Mouse (Mus musculus) kidney, postnatal 0 days (tissue): Measurements from ENCODE around the gene Epb42. TPM values are rescaled to one million over a fixed set of nuclear protein-coding genes. Genes with fewer than 3 reads are reported as not detected.

Experiments used
- ATAC-seq: fragments of 200-750 bp; cut with Nextera tagmentation; replicated peaks from 2 replicates; pipeline ENCODE4 v1.8.0; 2017; ENCODE audit warnings: low read depth, moderate number of reproducible peaks, moderate TSS enrichment, moderate library complexity; ENCODE audit not compliant: low FRiP score
- DNase-seq: peaks from one replicate; pipeline ENCODE4 v3.0.0-alpha.2; 2016; ENCODE audit warnings: low spot score
- H3K27ac ChIP-seq: fragments of 300-500 bp; sonication (generic); 2 replicates; pipeline ENCODE4 v1.5.1; 2014; ENCODE audit warnings: mild to moderate bottlenecking
- H3K27me3 ChIP-seq: fragments of 300-500 bp; sonication (generic); 2 replicates; pipeline ENCODE4 v1.6.1; 2014; ENCODE audit warnings: low read length, mixed read lengths; ENCODE audit not compliant: insufficient read depth
- H3K36me3 ChIP-seq: fragments of 300-500 bp; sonication (generic); 2 replicates; pipeline ENCODE4 v1.6.1; 2014; ENCODE audit warnings: low read length, mixed read lengths; ENCODE audit not compliant: insufficient read depth
- H3K4me1 ChIP-seq: fragments of 300-500 bp; sonication (generic); replicated peaks from 2 replicates; pipeline ENCODE4 v1.6.1; 2014; ENCODE audit warnings: antibody characterized with exemption, low read length, mixed read lengths; ENCODE audit not compliant: insufficient read depth
- H3K4me2 ChIP-seq: fragments of 300-500 bp; sonication (generic); 2 replicates; pipeline ENCODE4 v1.6.1; 2014; ENCODE audit warnings: mild to moderate bottlenecking, low read length, moderate library complexity, mixed read lengths
- H3K4me3 ChIP-seq: fragments of 300-500 bp; sonication (generic); replicated peaks from 2 replicates; pipeline ENCODE4 v1.5.1; 2014; ENCODE audit warnings: low read depth, low read length
- H3K9ac ChIP-seq: fragments of 300-500 bp; sonication (generic); 2 replicates; pipeline ENCODE4 v1.6.1; 2014; ENCODE audit warnings: low read depth, low read length
- H3K9me3 ChIP-seq: fragments of 300-500 bp; sonication (generic); replicated peaks from 2 replicates; pipeline ENCODE4 v1.6.1; 2016; ENCODE audit warnings: low read length, inconsistent platforms, mixed read lengths
- CTCF ChIP-seq: IDR thresholded peaks from 2 replicates; pipeline ENCODE4 v1.5.1; 2016; ENCODE audit warnings: antibody characterized with exemption, low read depth, mild to moderate bottlenecking, moderate library complexity
- WGBS: fragments of 180-500 bp; shearing (Covaris S2); extraction: QIAGEN DNeasy Blood & Tissue Kit; methylation state at CpG from one replicate; pipeline ENCODE4 v1.1.7; 2014; 5-methylcytosine and 5-hydroxymethylcytosine counted together
- polyA plus RNA-seq: library from polyadenylated mRNA; unstranded; fragments of >200 nt; fragmentation: Nextera tagmentation; extraction: Ambion mirVana; gene quantifications from 2 replicates; pipeline ENCODE4 v1.2.1, GENCODE M21; 2015

Gene Epb42
- polyA plus RNA-seq, 1 experiment from 2014 or later = 2.1 TPM

DNA sequence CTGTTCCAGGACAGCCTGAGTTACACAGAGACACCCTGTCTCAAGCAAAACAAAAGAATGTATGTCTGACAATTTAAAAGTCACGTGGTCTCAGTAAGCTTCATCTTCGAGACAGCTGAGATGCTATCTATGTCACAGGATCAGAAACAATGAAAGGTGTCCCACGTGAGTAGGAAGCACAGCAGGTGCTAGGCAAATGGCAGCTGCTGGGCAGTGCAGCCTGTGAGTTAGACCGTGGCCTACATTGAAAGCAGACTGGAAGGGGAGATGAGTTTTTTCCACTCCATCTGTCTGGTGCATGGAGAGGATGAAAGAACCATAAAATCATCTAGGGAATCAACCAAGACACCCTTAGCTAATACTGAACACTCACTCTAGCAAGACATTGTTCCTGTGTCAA lies 30.2 kb upstream of the Epb42 start:
- H3K4me1 ChIP-seq = no peaks in the 10 kb centered on the region
- H3K36me3 ChIP-seq = no peaks in the 10 kb centered on the region
- H3K27me3 ChIP-seq = no peaks in the 10 kb centered on the region
- no peak overlapping the region for H3K9ac ChIP-seq
- no peak overlapping the region for H3K27ac ChIP-seq
- ATAC-seq = no peak
- no peak for TF ChIP-seq CTCF
- DNase-seq = no peak
- H3K9me3 ChIP-seq = no peaks in the 10 kb centered on the region
- H3K4me3 ChIP-seq = no peak overlapping the region
- no peak overlapping the region for H3K4me2 ChIP-seq
- 73% methylated on average over 4 of the region's 4 CpGs for WGBS

DNA sequence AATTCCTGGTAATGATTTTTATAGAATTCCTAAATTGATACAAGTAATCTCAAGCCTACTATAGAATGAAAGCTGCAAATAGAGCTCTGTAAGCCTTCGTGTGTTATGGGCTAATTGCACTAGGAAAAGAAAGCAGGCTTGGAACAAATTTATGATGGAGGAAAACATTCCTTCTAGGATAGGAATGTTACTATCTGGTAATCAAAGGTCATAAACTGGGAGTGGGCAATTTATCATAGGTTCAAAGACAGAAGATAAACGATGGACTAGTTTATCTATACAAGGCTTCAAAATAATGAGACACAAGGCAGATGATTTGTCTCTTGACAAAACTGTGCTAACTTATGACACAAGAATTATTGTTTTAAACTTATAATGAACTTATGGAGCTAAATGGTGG lies 24.4 kb upstream of the Epb42 start:
- ATAC-seq = no peak
- no peaks in the 10 kb centered on the region for H3K36me3 ChIP-seq

DNA sequence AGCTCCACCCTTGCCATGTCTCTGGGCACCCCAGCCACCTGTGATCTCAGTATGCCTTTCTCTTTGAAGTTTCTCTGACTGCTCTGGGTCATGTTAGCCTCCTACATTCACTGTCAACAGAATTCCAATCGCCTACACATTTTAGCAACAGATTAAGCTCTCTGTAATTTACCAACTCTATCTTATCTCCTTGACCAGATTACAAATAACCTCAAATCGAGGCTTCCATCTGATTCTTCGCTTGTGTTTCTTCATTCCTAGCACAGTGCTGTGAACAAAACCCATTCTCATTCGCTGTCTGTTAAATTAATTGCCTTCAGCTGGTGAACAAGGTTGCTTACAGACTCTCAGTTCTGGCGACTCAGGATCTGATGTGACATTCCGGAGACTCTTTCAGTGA lies 21.1 kb upstream of the Epb42 start:
- Histone ChIP-seq H3K36me3 (no peaks in the 10 kb centered on the region), H3K4me1 (no peaks in the 10 kb centered on the region), H3K27me3 (no peaks in the 10 kb centered on the region), H3K9ac (no peak overlapping the region), H3K4me2 (no peak overlapping the region), H3K9me3 (no peaks in the 10 kb centered on the region), H3K27ac (no peak overlapping the region), H3K4me3 (no peak overlapping the region)
- 62% methylated on average over 6 of the region's 6 CpGs for WGBS
- DNase-seq = no peak
- no peak for TF ChIP-seq CTCF
- no peak for ATAC-seq

More for the DNA sequence above, 24.4 kb upstream of the Epb42 start:
- TF ChIP-seq CTCF = no peak
- H3K4me1 ChIP-seq = no peaks in the 10 kb centered on the region
- H3K4me2 ChIP-seq = no peak overlapping the region
- no peaks in the 10 kb centered on the region for H3K9me3 ChIP-seq
- no peak overlapping the region for H3K27ac ChIP-seq
- 36% methylated on average over 2 of the region's 2 CpGs for WGBS
- no peaks in the 10 kb centered on the region for H3K27me3 ChIP-seq
- peak; percentile 69 for DNase-seq
- no peak overlapping the region for H3K4me3 ChIP-seq
- H3K9ac ChIP-seq = no peak overlapping the region

DNA sequence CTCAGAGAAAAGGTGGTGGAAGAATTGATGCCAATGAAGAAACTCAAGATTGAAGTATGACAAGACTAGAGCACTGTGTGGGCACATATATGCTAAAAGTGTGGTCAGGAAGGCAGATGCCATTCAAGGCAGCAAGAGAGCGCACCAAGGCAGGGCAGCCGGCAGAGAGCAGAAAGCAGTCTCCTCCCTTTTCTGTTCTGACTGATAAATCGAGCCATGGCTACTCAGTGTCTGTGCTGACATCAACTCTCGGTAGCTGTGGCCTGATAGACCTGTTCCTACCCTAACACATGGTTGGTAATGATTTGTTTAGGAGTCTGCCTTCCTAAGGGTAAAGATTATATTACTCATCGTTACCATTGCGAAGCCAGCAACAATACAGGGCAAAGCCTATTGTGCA lies 19.0 kb upstream of the Epb42 start:
- no peak for DNase-seq
- Histone ChIP-seq H3K4me2 (no peak overlapping the region), H3K9ac (no peak overlapping the region), H3K27ac (no peak overlapping the region), H3K27me3 (no peaks in the 10 kb centered on the region), H3K36me3 (no peaks in the 10 kb centered on the region), H3K4me1 (no peaks in the 10 kb centered on the region), H3K4me3 (no peak overlapping the region), H3K9me3 (no peaks in the 10 kb centered on the region)
- WGBS = 89% methylated on average over 6 of the region's 6 CpGs
- ATAC-seq = no peak
- no peak for TF ChIP-seq CTCF

DNA sequence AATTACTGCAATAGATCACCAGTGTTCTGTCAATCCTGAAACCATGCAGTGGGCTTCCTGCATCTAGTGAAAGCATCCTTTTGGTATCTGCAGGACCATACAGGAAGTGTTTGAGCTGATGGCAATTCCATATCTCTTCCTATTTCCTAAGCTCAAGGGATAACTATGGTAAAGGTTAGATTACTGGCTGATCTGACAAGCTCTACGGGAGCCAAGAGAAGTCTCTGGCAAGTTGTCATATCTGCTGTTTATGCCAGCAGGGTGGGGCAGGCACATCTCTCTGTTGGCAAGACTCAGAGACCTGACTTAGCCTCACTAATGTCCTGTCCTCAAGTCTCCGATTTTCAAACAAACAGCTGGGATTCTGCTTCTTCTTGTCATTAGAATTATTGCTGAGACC lies 17.2 kb upstream of the Epb42 start:
- H3K9ac ChIP-seq = no peak overlapping the region
- DNase-seq = no peak
- no peak for ATAC-seq

DNA sequence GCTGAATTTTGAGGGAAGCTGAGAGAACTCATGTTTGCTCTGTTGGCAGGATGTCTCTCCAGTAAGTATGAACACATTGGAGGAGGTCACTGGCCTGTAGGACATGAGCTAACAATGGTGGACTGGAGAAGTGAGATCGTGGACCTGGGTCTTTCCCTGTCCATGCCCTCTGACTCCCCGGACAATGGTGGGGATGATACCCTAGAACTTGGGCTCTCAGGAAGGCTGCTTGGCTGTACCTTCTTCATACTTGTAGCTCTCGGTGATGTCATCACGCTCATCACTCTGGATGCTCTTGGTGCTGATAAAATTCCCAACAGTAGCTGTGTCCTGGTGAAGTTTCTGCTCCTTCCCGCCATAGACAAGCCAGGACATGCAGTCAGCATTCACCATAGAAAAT lies 15.3 kb upstream of the Epb42 start:
- 89% methylated on average over 5 of the region's 5 CpGs for WGBS
- no peak overlapping the region for H3K9ac ChIP-seq
- H3K9me3 ChIP-seq = no peaks in the 10 kb centered on the region
- no peaks in the 10 kb centered on the region for H3K27me3 ChIP-seq
- no peak overlapping the region for H3K4me2 ChIP-seq
- H3K4me3 ChIP-seq = no peak overlapping the region
- TF ChIP-seq CTCF = no peak
- no peaks in the 10 kb centered on the region for H3K4me1 ChIP-seq
- no peak for DNase-seq
- no peak for ATAC-seq
- no peak overlapping the region for H3K27ac ChIP-seq
- H3K36me3 ChIP-seq = no peaks in the 10 kb centered on the region

More for the DNA sequence above, 17.2 kb upstream of the Epb42 start:
- 67% methylated on average over 2 of the region's 2 CpGs for WGBS
- H3K27ac ChIP-seq = no peak overlapping the region
- no peaks in the 10 kb centered on the region for H3K4me1 ChIP-seq
- H3K4me2 ChIP-seq = no peak overlapping the region
- no peaks in the 10 kb centered on the region for H3K9me3 ChIP-seq
- H3K36me3 ChIP-seq = no peaks in the 10 kb centered on the region
- no peak overlapping the region for H3K4me3 ChIP-seq
- no peaks in the 10 kb centered on the region for H3K27me3 ChIP-seq
- no peak for TF ChIP-seq CTCF

DNA sequence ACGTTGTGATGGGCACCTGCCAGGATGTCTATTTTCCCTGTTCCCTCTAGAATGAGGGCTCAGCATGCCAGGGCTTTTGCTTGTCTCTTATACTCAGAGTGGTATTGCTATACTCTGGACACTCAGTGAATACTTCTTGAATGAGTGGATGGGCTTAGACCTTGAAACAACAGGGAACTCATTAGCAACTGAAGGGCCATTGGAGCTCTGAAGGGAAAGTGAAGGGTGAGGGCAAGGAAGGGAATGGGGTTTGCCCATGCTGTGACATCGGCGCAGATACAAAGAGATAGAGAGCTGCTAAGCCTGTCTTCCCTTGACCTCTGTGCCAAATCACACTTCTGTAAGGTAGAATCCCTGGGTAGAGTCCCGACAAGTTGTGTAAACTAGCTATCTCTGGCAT lies 8.8 kb upstream of the Epb42 start:
- Histone ChIP-seq H3K4me2 (no peak overlapping the region), H3K4me3 (no peak overlapping the region), H3K9me3 (no peaks in the 10 kb centered on the region), H3K36me3 (no peaks in the 10 kb centered on the region), H3K4me1 (no peaks in the 10 kb centered on the region), H3K9ac (no peak overlapping the region), H3K27me3 (no peaks in the 10 kb centered on the region), H3K27ac (no peak overlapping the region)
- WGBS = 81% methylated on average over 4 of the region's 4 CpGs
- TF ChIP-seq CTCF = no peak
- no peak for ATAC-seq
- DNase-seq = no peak
